Mouse (Mus musculus) cerebellum, adult 9-11 months (tissue): Measurements from ENCODE around the gene Klhl24.
"Not testable (repeated sequence)": the region's sequence is repeated elsewhere in the genome, so short reads cannot be mapped to it uniquely, and the experiment has no call there.

ENCODE experiments used
- DNase-seq: peaks from one replicate; pipeline ENCODE4 v3.0.0; 2022

Klhl24 gene

GRCm38 (mm10) chr16:20097069-20097710 lies at the start of gene Klhl24:
TSS of gene Klhl24 (plus strand) at chr16:20097542.
- DNase-seq: peak; percentile 95

GRCm38 (mm10) chr16:20052655-20053054 lies 44.7 kb upstream of the Klhl24 start:
- DNase-seq: no peak

- no peak for DNase-seq
Observed at GRCm38 (mm10) chr16:20072770-20073169, 24.6 kb upstream of the Klhl24 start.

GRCm38 (mm10) chr16:20076675-20077074 lies 20.7 kb upstream of the Klhl24 start:
- DNase-seq: no peak

- no peak for DNase-seq
Observed at GRCm38 (mm10) chr16:20080271-20080670, 17.1 kb upstream of the Klhl24 start.

GRCm38 (mm10) chr16:20084623-20085022 lies 12.7 kb upstream of the Klhl24 start:
- no peak for DNase-seq

- no peak for DNase-seq
Observed at GRCm38 (mm10) chr16:20085250-20085905, 12.0 kb upstream of the Klhl24 start.

GRCm38 (mm10) chr16:20086976-20087375 lies 10.4 kb upstream of the Klhl24 start:
- DNase-seq: no peak

- DNase-seq: no peak
Observed at GRCm38 (mm10) chr16:20089636-20090035, 7.7 kb upstream of the Klhl24 start.

- DNase-seq: no peak
Observed at GRCm38 (mm10) chr16:20090921-20091575, 6.3 kb upstream of the Klhl24 start.

- DNase-seq: no peak
Observed at GRCm38 (mm10) chr16:20095966-20096365, 1.4 kb upstream of the Klhl24 start.

GRCm38 (mm10) chr16:20097711-20098374 lies 501 bp downstream of the Klhl24 start:
- peak; percentile 94 for DNase-seq

GRCm38 (mm10) chr16:20098375-20098727 lies 1.0 kb downstream of the Klhl24 start:
- DNase-seq: no peak

GRCm38 (mm10) chr16:20098866-20099629 lies 1.7 kb downstream of the Klhl24 start:
- peak; percentile 52 for DNase-seq

- no peak for DNase-seq
Observed at GRCm38 (mm10) chr16:20106996-20107395, 9.7 kb downstream of the Klhl24 start.

GRCm38 (mm10) chr16:20108961-20109360 lies 11.6 kb downstream of the Klhl24 start:
- no peak for DNase-seq

- no peak for DNase-seq
Observed at GRCm38 (mm10) chr16:20112649-20113048, 15.3 kb downstream of the Klhl24 start.

- DNase-seq: no peak
Observed at GRCm38 (mm10) chr16:20116069-20116468, 18.7 kb downstream of the Klhl24 start.

- not testable (repeated sequence) for DNase-seq
Observed at GRCm38 (mm10) chr16:20126319-20126883, 29.1 kb downstream of the Klhl24 start.

GRCm38 (mm10) chr16:20130397-20130796 lies 33.1 kb downstream of the Klhl24 start:
- DNase-seq: no peak

- DNase-seq: peak; percentile 88
Observed at GRCm38 (mm10) chr16:20140772-20141531, 43.6 kb downstream of the Klhl24 start, which contains the start of gene Yeats2. TSS of gene Yeats2 (plus strand) at chr16:20141063.

- DNase-seq: no peak
Observed at GRCm38 (mm10) chr16:20144568-20144967, 47.2 kb downstream of the Klhl24 start.
